Mouse (Mus musculus): ENCODE results near the gene Cntnap1. TPM values are rescaled to one million over a fixed set of nuclear protein-coding genes. Genes with fewer than 3 reads are reported as not detected.

Gene Cntnap1
- polyA plus RNA-seq, 1 experiment from 2014 or later = 2.6 TPM

- WGBS = 90% methylated on average over 5 of the region's 5 CpGs
- Histone ChIP-seq H3K36me3 (peaks cover 18% of the 10 kb centered on the region; the same call in 1 of the 2 replicates), H3K27ac (no peak overlapping the region), H3K9ac (no peak overlapping the region), H3K9me3 (no peaks in the 10 kb centered on the region), H3K4me1 (no peaks in the 10 kb centered on the region), H3K27me3 (replicated peaks) (no peaks in the 10 kb centered on the region), H3K4me2 (no peak overlapping the region), H3K4me3 (replicated peaks) (no peak overlapping the region)
- no peak for ATAC-seq (ENCODE audit: insufficient read depth, low FRiP score, low read depth)
Observed at GRCm38 (mm10) chr11:101216936-101217335, 46.6 kb downstream of the Cntnap1 start.

- Histone ChIP-seq H3K27ac (no peak overlapping the region), H3K4me1 (no peaks in the 10 kb centered on the region), H3K36me3 (peaks cover 12% of the 10 kb centered on the region; the same call in 1 of the 2 replicates), H3K4me2 (no peak overlapping the region), H3K9ac (no peak overlapping the region), H3K9me3 (no peaks in the 10 kb centered on the region), H3K4me3 (replicated peaks) (no peak overlapping the region), H3K27me3 (replicated peaks) (no peaks in the 10 kb centered on the region)
- no peak for ATAC-seq (ENCODE audit: insufficient read depth, low FRiP score, low read depth)
- 80% methylated on average over 10 of the region's 10 CpGs for WGBS
Observed at GRCm38 (mm10) chr11:101218436-101219055, 48.2 kb downstream of the Cntnap1 start.

- ATAC-seq (ENCODE audit: insufficient read depth, low FRiP score, low read depth) = no peak
- H3K27ac ChIP-seq = 0 out of 2 replicates have a peak overlapping the region, but pooled peaks have one; percentile 3
- H3K4me2 ChIP-seq = no peak overlapping the region
- H3K9ac ChIP-seq = no peak overlapping the region
- H3K9me3 ChIP-seq = no peaks in the 10 kb centered on the region
- WGBS = 26% methylated on average over 2 of the region's 2 CpGs
- H3K4me3 ChIP-seq (replicated peaks) = no peak overlapping the region
- H3K36me3 ChIP-seq = peaks cover 7% of the 10 kb centered on the region; the same call in 1 of the 2 replicates
- 0 out of 2 replicates have a peak, but pooled peaks cover 5% of the 10 kb centered on the region for H3K4me1 ChIP-seq
- H3K27me3 ChIP-seq (replicated peaks) = no peaks in the 10 kb centered on the region
Observed at GRCm38 (mm10) chr11:101220853-101221252, 50.5 kb downstream of the Cntnap1 start.

GRCm38 (mm10) chr11:101221306-101221986 lies 51.1 kb downstream of the Cntnap1 start:
- no peak for ATAC-seq (ENCODE audit: insufficient read depth, low FRiP score, low read depth)
- no peaks in the 10 kb centered on the region for H3K27me3 ChIP-seq (replicated peaks)

GRCm38 (mm10) chr11:101224337-101224736 lies 54.0 kb downstream of the Cntnap1 start:
- Histone ChIP-seq H3K4me1 (0 out of 2 replicates have a peak, but pooled peaks cover 8% of the 10 kb centered on the region), H3K27me3 (replicated peaks) (no peaks in the 10 kb centered on the region), H3K36me3 (no peaks in the 10 kb centered on the region), H3K9me3 (no peaks in the 10 kb centered on the region), H3K9ac (no peak overlapping the region), H3K4me3 (replicated peaks) (no peak overlapping the region), H3K4me2 (no peak overlapping the region), H3K27ac (no peak overlapping the region)
- WGBS = 77% methylated on average over 3 of the region's 3 CpGs
- ATAC-seq (ENCODE audit: insufficient read depth, low FRiP score, low read depth) = no peak

More at GRCm38 (mm10) chr11:101221306-101221986, 51.1 kb downstream of the Cntnap1 start:
- no peaks in the 10 kb centered on the region for H3K9me3 ChIP-seq
- 67% methylated on average over 8 of the region's 8 CpGs for WGBS
- H3K9ac ChIP-seq = no peak overlapping the region
- no peak overlapping the region for H3K4me2 ChIP-seq
- H3K27ac ChIP-seq = 0 out of 2 replicates have a peak overlapping the region, but pooled peaks have one; percentile 3
- peaks cover 6% of the 10 kb centered on the region; the same call in 1 of the 2 replicates for H3K36me3 ChIP-seq
- H3K4me3 ChIP-seq (replicated peaks) = no peak overlapping the region
- 0 out of 2 replicates have a peak, but pooled peaks cover 5% of the 10 kb centered on the region for H3K4me1 ChIP-seq

GRCm38 (mm10) chr11:101225331-101226064 lies 55.2 kb downstream of the Cntnap1 start:
- H3K4me2 ChIP-seq = peak overlapping the region; percentile 73
- peak overlapping the region; percentile 70 for H3K4me3 ChIP-seq (replicated peaks)
- no peaks in the 10 kb centered on the region for H3K36me3 ChIP-seq
- no peaks in the 10 kb centered on the region for H3K9me3 ChIP-seq
- H3K27ac ChIP-seq = peak overlapping the region; percentile 72
- no peaks in the 10 kb centered on the region for H3K27me3 ChIP-seq (replicated peaks)
- WGBS = 17% methylated on average over 25 of the region's 25 CpGs
- H3K4me1 ChIP-seq = peaks cover 19% of the 10 kb centered on the region; the same call in 1 of the 2 replicates
- peak overlapping the region; percentile 56 for H3K9ac ChIP-seq
- ATAC-seq (ENCODE audit: insufficient read depth, low FRiP score, low read depth) = no peak

- peak within 1 kb of the TSS; percentile 56 for H3K9ac ChIP-seq
- H3K36me3 ChIP-seq = no peaks in the 10 kb centered on the region
- ATAC-seq (ENCODE audit: insufficient read depth, low FRiP score, low read depth) = peak; percentile 93
- no peaks in the 10 kb centered on the region for H3K27me3 ChIP-seq (replicated peaks)
- peak within 1 kb of the TSS; percentile 73 for H3K4me2 ChIP-seq
- H3K4me1 ChIP-seq = peaks cover 26% of the 10 kb centered on the region
- peak within 1 kb of the TSS; percentile 72 for H3K27ac ChIP-seq
- H3K4me3 ChIP-seq (replicated peaks) = peak within 1 kb of the TSS; percentile 70
- WGBS = 1% methylated on average over 56 of the region's 56 CpGs
- no peaks in the 10 kb centered on the region for H3K9me3 ChIP-seq
Observed at GRCm38 (mm10) chr11:101226065-101226701, 55.9 kb downstream of the Cntnap1 start, which contains the start of gene Ezh1. TSS of gene Ezh1 (minus strand) at chr11:101226463.

- Histone ChIP-seq H3K4me2 (no peak overlapping the region), H3K27ac (peak overlapping the region; percentile 88), H3K36me3 (no peaks in the 10 kb centered on the region), H3K27me3 (replicated peaks) (no peaks in the 10 kb centered on the region), H3K9ac (no peak overlapping the region), H3K4me3 (replicated peaks) (no peak overlapping the region), H3K4me1 (peaks cover 36% of the 10 kb centered on the region), H3K9me3 (no peaks in the 10 kb centered on the region)
- no peak for ATAC-seq (ENCODE audit: insufficient read depth, low FRiP score, low read depth)
- 39% methylated on average over 8 of the region's 8 CpGs for WGBS
Observed at GRCm38 (mm10) chr11:101229361-101229900, 59.1 kb downstream of the Cntnap1 start.

GRCm38 (mm10) chr11:101230061-101230511 lies 59.8 kb downstream of the Cntnap1 start:
- Histone ChIP-seq H3K4me1 (peaks cover 36% of the 10 kb centered on the region), H3K9ac (no peak overlapping the region), H3K9me3 (no peaks in the 10 kb centered on the region), H3K36me3 (no peaks in the 10 kb centered on the region), H3K27me3 (replicated peaks) (no peaks in the 10 kb centered on the region), H3K27ac (peak overlapping the region; percentile 88), H3K4me3 (replicated peaks) (no peak overlapping the region), H3K4me2 (no peak overlapping the region)
- 22% methylated on average over 2 of the region's 2 CpGs for WGBS
- ATAC-seq (ENCODE audit: insufficient read depth, low FRiP score, low read depth) = no peak

GRCm38 (mm10) chr11:101230526-101230925 lies 60.2 kb downstream of the Cntnap1 start:
- Histone ChIP-seq H3K4me1 (peaks cover 32% of the 10 kb centered on the region), H3K4me3 (replicated peaks) (no peak overlapping the region), H3K9ac (no peak overlapping the region), H3K36me3 (no peaks in the 10 kb centered on the region), H3K27ac (peak overlapping the region; percentile 88), H3K9me3 (no peaks in the 10 kb centered on the region), H3K27me3 (replicated peaks) (no peaks in the 10 kb centered on the region), H3K4me2 (peak overlapping the region; percentile 40)
- no peak for ATAC-seq (ENCODE audit: insufficient read depth, low FRiP score, low read depth)
- WGBS = 33% methylated on average over 5 of the region's 5 CpGs

Measured in stomach, embryonic 15.5 days (tissue).